Mouse (Mus musculus): ENCODE results near the gene Arl4a. TPM values are rescaled to one million over a fixed set of nuclear protein-coding genes. Genes with fewer than 3 reads are reported as not detected.

The Arl4a gene
- polyA plus RNA-seq, 1 experiment from 2014 or later, result 139 TPM

- H3K4me2 ChIP-seq (ENCODE audit: low read length), result no peak overlapping the region; the same call in 1 of the 2 replicates
- H3K4me3 ChIP-seq (replicated peaks; ENCODE audit: low read depth, low read length), result no peak overlapping the region
- no peak overlapping the region for H3K27ac ChIP-seq (replicated peaks; ENCODE audit: low read depth, low read length)
- no peaks in the 10 kb centered on the region for H3K36me3 ChIP-seq (ENCODE audit: control insufficient read depth, insufficient read depth, low read length)
- WGBS, result 5% methylated on average over 9 of the region's 9 CpGs
- H3K4me1 ChIP-seq (ENCODE audit: control insufficient read depth, insufficient read depth, low read length), result 0 out of 2 replicates have a peak, but pooled peaks cover 11% of the 10 kb centered on the region
- ATAC-seq (ENCODE audit: low FRiP score, low TSS enrichment) (peak; percentile 46; the same call in 1 of the 2 replicates), DNase-seq (peak; percentile 70)
- no peak overlapping the region for H3K9ac ChIP-seq (replicated peaks; ENCODE audit: low read length)
- no peaks in the 10 kb centered on the region for H3K27me3 ChIP-seq (ENCODE audit: control insufficient read depth, insufficient read depth, low read length)
- no peaks in the 10 kb centered on the region for H3K9me3 ChIP-seq (ENCODE audit: control insufficient read depth, low read length)
Observed at GRCm38 (mm10) chr12:39998070-39998852, 39.6 kb downstream of the Arl4a start.

- no peak overlapping the region for H3K4me3 ChIP-seq (replicated peaks; ENCODE audit: low read depth, low read length)
- H3K4me1 ChIP-seq (ENCODE audit: control insufficient read depth, insufficient read depth, low read length), result 0 out of 2 replicates have a peak, but pooled peaks cover 11% of the 10 kb centered on the region
- 4% methylated on average over 4 of the region's 4 CpGs for WGBS
Observed at GRCm38 (mm10) chr12:39997651-39998050, 40.2 kb downstream of the Arl4a start.

GRCm38 (mm10) chr12:39996015-39996414 is 41.8 kb downstream of the Arl4a start:
- H3K9me3 ChIP-seq (ENCODE audit: control insufficient read depth, low read length), result no peaks in the 10 kb centered on the region
- no peak overlapping the region for H3K4me3 ChIP-seq (replicated peaks; ENCODE audit: low read depth, low read length)
- no peak overlapping the region for H3K9ac ChIP-seq (replicated peaks; ENCODE audit: low read length)
- 0 out of 2 replicates have a peak, but pooled peaks cover 11% of the 10 kb centered on the region for H3K4me1 ChIP-seq (ENCODE audit: control insufficient read depth, insufficient read depth, low read length)
- H3K27me3 ChIP-seq (ENCODE audit: control insufficient read depth, insufficient read depth, low read length), result no peaks in the 10 kb centered on the region
- ATAC-seq (ENCODE audit: low FRiP score, low TSS enrichment) (no peak), DNase-seq (no peak)
- H3K36me3 ChIP-seq (ENCODE audit: control insufficient read depth, insufficient read depth, low read length), result no peaks in the 10 kb centered on the region
- 84% methylated on average over 5 of the region's 5 CpGs for WGBS
- H3K4me2 ChIP-seq (ENCODE audit: low read length), result no peak overlapping the region
- H3K27ac ChIP-seq (replicated peaks; ENCODE audit: low read depth, low read length), result no peak overlapping the region

More at GRCm38 (mm10) chr12:39997651-39998050, 40.2 kb downstream of the Arl4a start:
- Histone ChIP-seq H3K27ac (replicated peaks; ENCODE audit: low read depth, low read length) (no peak overlapping the region), H3K36me3 (ENCODE audit: control insufficient read depth, insufficient read depth, low read length) (no peaks in the 10 kb centered on the region), H3K27me3 (ENCODE audit: control insufficient read depth, insufficient read depth, low read length) (no peaks in the 10 kb centered on the region), H3K4me2 (ENCODE audit: low read length) (no peak overlapping the region), H3K9me3 (ENCODE audit: control insufficient read depth, low read length) (no peaks in the 10 kb centered on the region), H3K9ac (replicated peaks; ENCODE audit: low read length) (no peak overlapping the region)
- DNase-seq (no peak), ATAC-seq (ENCODE audit: low FRiP score, low TSS enrichment) (no peak)

GRCm38 (mm10) chr12:39995609-39996008 is 42.2 kb downstream of the Arl4a start:
- H3K4me1 ChIP-seq (ENCODE audit: control insufficient read depth, insufficient read depth, low read length), result 0 out of 2 replicates have a peak, but pooled peaks cover 11% of the 10 kb centered on the region
- no peaks in the 10 kb centered on the region for H3K27me3 ChIP-seq (ENCODE audit: control insufficient read depth, insufficient read depth, low read length)
- no peaks in the 10 kb centered on the region for H3K9me3 ChIP-seq (ENCODE audit: control insufficient read depth, low read length)
- ATAC-seq (ENCODE audit: low FRiP score, low TSS enrichment), result no peak
- H3K4me2 ChIP-seq (ENCODE audit: low read length), result no peak overlapping the region
- no peak for DNase-seq
- 68% methylated on average over 1 of the region's 1 CpGs for WGBS
- no peaks in the 10 kb centered on the region for H3K36me3 ChIP-seq (ENCODE audit: control insufficient read depth, insufficient read depth, low read length)
- H3K4me3 ChIP-seq (replicated peaks; ENCODE audit: low read depth, low read length), result no peak overlapping the region
- H3K9ac ChIP-seq (replicated peaks; ENCODE audit: low read length), result no peak overlapping the region
- no peak overlapping the region for H3K27ac ChIP-seq (replicated peaks; ENCODE audit: low read depth, low read length)

- Histone ChIP-seq H3K9ac (replicated peaks; ENCODE audit: low read length) (no peak overlapping the region), H3K4me1 (ENCODE audit: control insufficient read depth, insufficient read depth, low read length) (0 out of 2 replicates have a peak, but pooled peaks cover 3% of the 10 kb centered on the region), H3K27ac (replicated peaks; ENCODE audit: low read depth, low read length) (no peak overlapping the region), H3K4me3 (replicated peaks; ENCODE audit: low read depth, low read length) (no peak overlapping the region), H3K36me3 (ENCODE audit: control insufficient read depth, insufficient read depth, low read length) (no peaks in the 10 kb centered on the region), H3K9me3 (ENCODE audit: control insufficient read depth, low read length) (no peaks in the 10 kb centered on the region), H3K27me3 (ENCODE audit: control insufficient read depth, insufficient read depth, low read length) (no peaks in the 10 kb centered on the region), H3K4me2 (ENCODE audit: low read length) (no peak overlapping the region)
- 79% methylated on average over 6 of the region's 6 CpGs for WGBS
- DNase-seq (no peak), ATAC-seq (ENCODE audit: low FRiP score, low TSS enrichment) (no peak)
Observed at GRCm38 (mm10) chr12:39992767-39993302, 45.0 kb downstream of the Arl4a start.

- no peak for ATAC-seq (ENCODE audit: low FRiP score, low TSS enrichment)
- H3K4me3 ChIP-seq (replicated peaks; ENCODE audit: low read depth, low read length), result no peak overlapping the region
- WGBS, result 23% methylated on average over 4 of the region's 4 CpGs
- no peaks in the 10 kb centered on the region for H3K9me3 ChIP-seq (ENCODE audit: control insufficient read depth, low read length)
- H3K27ac ChIP-seq (replicated peaks; ENCODE audit: low read depth, low read length), result no peak overlapping the region
- DNase-seq, result no peak
- no peak overlapping the region for H3K4me2 ChIP-seq (ENCODE audit: low read length)
- H3K36me3 ChIP-seq (ENCODE audit: control insufficient read depth, insufficient read depth, low read length), result no peaks in the 10 kb centered on the region
- no peaks in the 10 kb centered on the region for H3K4me1 ChIP-seq (ENCODE audit: control insufficient read depth, insufficient read depth, low read length)
- H3K9ac ChIP-seq (replicated peaks; ENCODE audit: low read length), result no peak overlapping the region
- no peaks in the 10 kb centered on the region for H3K27me3 ChIP-seq (ENCODE audit: control insufficient read depth, insufficient read depth, low read length)
Observed at GRCm38 (mm10) chr12:39990830-39991780, 46.7 kb downstream of the Arl4a start.

- Histone ChIP-seq H3K4me2 (ENCODE audit: low read length) (no peak overlapping the region), H3K4me1 (ENCODE audit: control insufficient read depth, insufficient read depth, low read length) (no peaks in the 10 kb centered on the region), H3K27ac (replicated peaks; ENCODE audit: low read depth, low read length) (no peak overlapping the region), H3K9me3 (ENCODE audit: control insufficient read depth, low read length) (no peaks in the 10 kb centered on the region), H3K4me3 (replicated peaks; ENCODE audit: low read depth, low read length) (no peak overlapping the region), H3K36me3 (ENCODE audit: control insufficient read depth, insufficient read depth, low read length) (no peaks in the 10 kb centered on the region), H3K27me3 (ENCODE audit: control insufficient read depth, insufficient read depth, low read length) (no peaks in the 10 kb centered on the region), H3K9ac (replicated peaks; ENCODE audit: low read length) (no peak overlapping the region)
- WGBS, result 93% methylated on average over 4 of the region's 4 CpGs
- no peak for DNase-seq
- no peak for ATAC-seq (ENCODE audit: low FRiP score, low TSS enrichment)
Observed at GRCm38 (mm10) chr12:39989136-39989535, 48.7 kb downstream of the Arl4a start.

GRCm38 (mm10) chr12:39987177-39987576 is 50.6 kb downstream of the Arl4a start:
- Histone ChIP-seq H3K36me3 (ENCODE audit: control insufficient read depth, insufficient read depth, low read length) (no peaks in the 10 kb centered on the region), H3K27ac (replicated peaks; ENCODE audit: low read depth, low read length) (no peak overlapping the region), H3K4me3 (replicated peaks; ENCODE audit: low read depth, low read length) (no peak overlapping the region), H3K4me2 (ENCODE audit: low read length) (no peak overlapping the region), H3K4me1 (ENCODE audit: control insufficient read depth, insufficient read depth, low read length) (no peaks in the 10 kb centered on the region), H3K9ac (replicated peaks; ENCODE audit: low read length) (no peak overlapping the region), H3K27me3 (ENCODE audit: control insufficient read depth, insufficient read depth, low read length) (no peaks in the 10 kb centered on the region), H3K9me3 (ENCODE audit: control insufficient read depth, low read length) (no peaks in the 10 kb centered on the region)
- ATAC-seq (ENCODE audit: low FRiP score, low TSS enrichment) (no peak), DNase-seq (no peak)
- WGBS, result 81% methylated on average over 4 of the region's 4 CpGs

Measured in midbrain, embryonic 14.5 days (tissue).